Mouse (Mus musculus) limb, embryonic 14.5 days (tissue): ENCODE results near the gene Lztr1. TPM values are rescaled to one million over a fixed set of nuclear protein-coding genes. Genes with fewer than 3 reads are reported as not detected.

Source experiments
- ATAC-seq: fragments of 200-750 bp; cut with Nextera tagmentation; 2 replicates; pipeline ENCODE4 v1.8.0; 2017; ENCODE audit warnings: low read depth, moderate number of reproducible peaks, moderate TSS enrichment; ENCODE audit not compliant: low FRiP score
- DNase-seq: peaks from one replicate; pipeline ENCODE4 v3.0.0-alpha.2; 2015; ENCODE audit warnings: low spot score
- H3K27ac ChIP-seq: fragments of 300-500 bp; sonication (generic); replicated peaks from 2 replicates; pipeline ENCODE4 v1.5.1; 2014; ENCODE audit warnings: low read depth, mild to moderate bottlenecking, low read length, moderate library complexity, mixed read lengths
- H3K27me3 ChIP-seq: fragments of 300-500 bp; sonication (generic); 2 replicates; pipeline ENCODE4 v1.6.1; 2014; ENCODE audit warnings: low read length, mixed read lengths; ENCODE audit not compliant: control insufficient read depth, insufficient read depth
- H3K36me3 ChIP-seq: fragments of 300-500 bp; sonication (generic); 2 replicates; pipeline ENCODE4 v1.6.1; 2014; ENCODE audit warnings: mild to moderate bottlenecking, low read length, moderate library complexity, mixed read lengths; ENCODE audit not compliant: control insufficient read depth, insufficient read depth
- H3K4me1 ChIP-seq: fragments of 300-500 bp; sonication (generic); 2 replicates; pipeline ENCODE4 v1.6.1; 2014; ENCODE audit warnings: antibody characterized with exemption, low read length, mixed read lengths; ENCODE audit not compliant: control insufficient read depth, insufficient read depth
- H3K4me2 ChIP-seq: fragments of 300-500 bp; sonication (generic); replicated peaks from 2 replicates; pipeline ENCODE4 v1.6.1; 2014; ENCODE audit warnings: low read depth, mild to moderate bottlenecking, low read length, moderate library complexity; ENCODE audit not compliant: severe bottlenecking
- H3K4me3 ChIP-seq: fragments of 300-500 bp; sonication (generic); replicated peaks from 2 replicates; pipeline ENCODE4 v1.5.1; 2014; ENCODE audit warnings: low read length
- H3K9ac ChIP-seq: fragments of 300-500 bp; sonication (generic); 2 replicates; pipeline ENCODE4 v1.6.1; 2014; ENCODE audit warnings: mild to moderate bottlenecking, low read depth, low read length, moderate library complexity; ENCODE audit not compliant: severe bottlenecking
- H3K9me3 ChIP-seq: fragments of 300-500 bp; sonication (generic); 2 replicates; pipeline ENCODE4 v1.6.1; 2016; ENCODE audit warnings: low read length; ENCODE audit not compliant: control insufficient read depth
- POLR2A ChIP-seq: fragments of 200-500 bp; IDR thresholded peaks from 2 replicates; pipeline ENCODE4 v1.8.0; 2012; ENCODE audit warnings: inconsistent platforms, mild to moderate bottlenecking, moderate library complexity, borderline replicate concordance; ENCODE audit not compliant: insufficient read depth, insufficient read length; ENCODE audit errors: extremely low read depth
- WGBS: fragments of 180-500 bp; shearing (Covaris S2); extraction: QIAGEN DNeasy Blood & Tissue Kit; methylation state at CpG from one replicate; pipeline ENCODE4 v1.1.7; 2014; 5-methylcytosine and 5-hydroxymethylcytosine counted together
- polyA plus RNA-seq, 2 experiments: library from polyadenylated mRNA; depleted of rRNA in 1 of 2; stranded (reverse) in 1 of 2; unstranded in 1 of 2; fragments of >200 nt; fragmentation: Nextera tagmentation in 1 of 2; extraction: Ambion mirVana in 1 of 2; gene quantifications; 2 replicates each; pipeline versions ENCODE4 v1.2.1 to v1.2.3; 2012 to 2014

Lztr1 gene
- polyA plus RNA-seq, 2 experiments: 82.6 to 246 TPM

GRCm38 (mm10) chr16:17563580-17563979, 55.1 kb downstream of the Lztr1 start:
- DNase-seq: no peak

GRCm38 (mm10) chr16:17564221-17564620, 55.7 kb downstream of the Lztr1 start:
- H3K36me3 ChIP-seq: no peaks in the 10 kb centered on the region
- no peak overlapping the region for H3K27ac ChIP-seq
- DNase-seq (no peak), ATAC-seq (no peak)
- H3K9ac ChIP-seq: no peak overlapping the region
- no peak overlapping the region for H3K4me2 ChIP-seq
- H3K27me3 ChIP-seq: peaks cover 5% of the 10 kb centered on the region; the same call in 1 of the 2 replicates
- WGBS: 75% methylated on average over 2 of the region's 2 CpGs
- H3K4me3 ChIP-seq: no peak overlapping the region
- H3K4me1 ChIP-seq: peaks cover 13% of the 10 kb centered on the region; the same call in 1 of the 2 replicates
- H3K9me3 ChIP-seq: no peaks in the 10 kb centered on the region
- TF ChIP-seq POLR2A: no peak

More at GRCm38 (mm10) chr16:17563580-17563979, 55.1 kb downstream of the Lztr1 start:
- H3K4me2 ChIP-seq: no peak overlapping the region
- peaks cover 19% of the 10 kb centered on the region; the same call in 1 of the 2 replicates for H3K4me1 ChIP-seq
- no peak overlapping the region for H3K27ac ChIP-seq
- ATAC-seq: no peak
- H3K27me3 ChIP-seq: peaks cover 5% of the 10 kb centered on the region; the same call in 1 of the 2 replicates
- no peaks in the 10 kb centered on the region for H3K9me3 ChIP-seq
- no peak overlapping the region for H3K4me3 ChIP-seq
- WGBS: 4% methylated on average over 1 of the region's 1 CpGs
- no peaks in the 10 kb centered on the region for H3K36me3 ChIP-seq
- no peak overlapping the region for H3K9ac ChIP-seq
- no peak for TF ChIP-seq POLR2A

GRCm38 (mm10) chr16:17564771-17565170, 56.3 kb downstream of the Lztr1 start:
- 70% methylated on average over 3 of the region's 3 CpGs for WGBS
- Histone ChIP-seq H3K27me3 (peaks cover 5% of the 10 kb centered on the region; the same call in 1 of the 2 replicates), H3K4me2 (no peak overlapping the region)

GRCm38 (mm10) chr16:17566186-17566585, 57.7 kb downstream of the Lztr1 start:
- no peaks in the 10 kb centered on the region for H3K9me3 ChIP-seq
- no peak overlapping the region for H3K27ac ChIP-seq
- H3K4me3 ChIP-seq: no peak overlapping the region
- TF ChIP-seq POLR2A: no peak
- H3K27me3 ChIP-seq: peaks cover 5% of the 10 kb centered on the region; the same call in 1 of the 2 replicates
- no peak overlapping the region for H3K4me2 ChIP-seq
- WGBS: 21% methylated on average over 4 of the region's 4 CpGs
- DNase-seq: no peak
- peaks cover 9% of the 10 kb centered on the region; the same call in 1 of the 2 replicates for H3K4me1 ChIP-seq
- H3K9ac ChIP-seq: no peak overlapping the region
- no peak for ATAC-seq
- H3K36me3 ChIP-seq: no peaks in the 10 kb centered on the region

More at GRCm38 (mm10) chr16:17564771-17565170, 56.3 kb downstream of the Lztr1 start:
- TF ChIP-seq POLR2A: no peak
- Histone ChIP-seq H3K36me3 (no peaks in the 10 kb centered on the region), H3K27ac (no peak overlapping the region), H3K4me3 (no peak overlapping the region), H3K9me3 (no peaks in the 10 kb centered on the region), H3K4me1 (peaks cover 13% of the 10 kb centered on the region; the same call in 1 of the 2 replicates), H3K9ac (no peak overlapping the region)
- DNase-seq: no peak
- no peak for ATAC-seq

Other genes with a start within 250 kb of the Lztr1 start
- 23.8 and 28.2 TPM in 2 replicates for gene Tmem191c, start 232.6 kb upstream of the Lztr1 start, polyA plus RNA-seq (2012; rRNA removed)
- gene Tmem191c, start 232.6 kb upstream of the Lztr1 start, polyA plus RNA-seq (2014; fragmentation: Nextera tagmentation; extraction: Ambion mirVana): 7.5 and 8.2 TPM in 2 replicates
- 0.43 and 0.51 TPM in 2 replicates for gene Serpind1, start 177.3 kb upstream of the Lztr1 start, polyA plus RNA-seq (2012; rRNA removed)
- gene Serpind1, start 177.3 kb upstream of the Lztr1 start, polyA plus RNA-seq (2014; fragmentation: Nextera tagmentation; extraction: Ambion mirVana): 0.44 and 0.77 TPM in 2 replicates
- 9.0 and 9.7 TPM in 2 replicates for gene Snap29, start 102.7 kb upstream of the Lztr1 start, polyA plus RNA-seq (2012; rRNA removed)
- gene Snap29, start 102.7 kb upstream of the Lztr1 start, polyA plus RNA-seq (2014; fragmentation: Nextera tagmentation; extraction: Ambion mirVana): 6.6 and 7.8 TPM in 2 replicates
- gene Pi4ka, start 102.4 kb upstream of the Lztr1 start, polyA plus RNA-seq (2012; rRNA removed): 62.3 and 74.3 TPM in 2 replicates
- gene Pi4ka, start 102.4 kb upstream of the Lztr1 start, polyA plus RNA-seq (2014; fragmentation: Nextera tagmentation; extraction: Ambion mirVana): 36.5 and 37.5 TPM in 2 replicates
- 36.6 and 65.3 TPM in 2 replicates for gene Crkl, start 56.7 kb upstream of the Lztr1 start, polyA plus RNA-seq (2012; rRNA removed)
- gene Crkl, start 56.7 kb upstream of the Lztr1 start, polyA plus RNA-seq (2014; fragmentation: Nextera tagmentation; extraction: Ambion mirVana): 62.9 and 70.7 TPM in 2 replicates
- gene Aifm3, start 19.1 kb upstream of the Lztr1 start, polyA plus RNA-seq (2012; rRNA removed): 0.85 and 1.3 TPM in 2 replicates
- 0.48 and 0.55 TPM in 2 replicates for gene Aifm3, start 19.1 kb upstream of the Lztr1 start, polyA plus RNA-seq (2014; fragmentation: Nextera tagmentation; extraction: Ambion mirVana)
- gene Thap7, start 22.4 kb downstream of the Lztr1 start, polyA plus RNA-seq (2012; rRNA removed): 91.9 and 104 TPM in 2 replicates
- gene Thap7, start 22.4 kb downstream of the Lztr1 start, polyA plus RNA-seq (2014; fragmentation: Nextera tagmentation; extraction: Ambion mirVana): 60.0 and 63.2 TPM in 2 replicates
- 0.08 and 0.23 TPM in 2 replicates for gene Lrrc74b, start 52.6 kb downstream of the Lztr1 start, polyA plus RNA-seq (2012; rRNA removed)
- 0.29 TPM in 1 of 2 replicates, not detected in the other for gene Lrrc74b, start 52.6 kb downstream of the Lztr1 start, polyA plus RNA-seq (2014; fragmentation: Nextera tagmentation; extraction: Ambion mirVana)
- gene P2rx6, start 53.2 kb downstream of the Lztr1 start, polyA plus RNA-seq (2012; rRNA removed): 0.92 and 0.99 TPM in 2 replicates
- gene P2rx6, start 53.2 kb downstream of the Lztr1 start, polyA plus RNA-seq (2014; fragmentation: Nextera tagmentation; extraction: Ambion mirVana): 0.47 and 0.82 TPM in 2 replicates
- gene Slc7a4, start 74.5 kb downstream of the Lztr1 start, polyA plus RNA-seq (2012; rRNA removed): 7.7 and 14.2 TPM in 2 replicates
- gene Slc7a4, start 74.5 kb downstream of the Lztr1 start, polyA plus RNA-seq (2014; fragmentation: Nextera tagmentation; extraction: Ambion mirVana): 8.0 and 8.2 TPM in 2 replicates
- gene Smpd4, start 110.7 kb downstream of the Lztr1 start, polyA plus RNA-seq (2012; rRNA removed): 120 and 163 TPM in 2 replicates
- gene Smpd4, start 110.7 kb downstream of the Lztr1 start, polyA plus RNA-seq (2014; fragmentation: Nextera tagmentation; extraction: Ambion mirVana): 32.5 and 38.7 TPM in 2 replicates
- gene Ccdc74a, start 137.8 kb downstream of the Lztr1 start, polyA plus RNA-seq (2012; rRNA removed): 7.9 and 8.9 TPM in 2 replicates
- 6.5 and 7.0 TPM in 2 replicates for gene Ccdc74a, start 137.8 kb downstream of the Lztr1 start, polyA plus RNA-seq (2014; fragmentation: Nextera tagmentation; extraction: Ambion mirVana)
- 84.6 and 121 TPM in 2 replicates for gene Med15, start 224.2 kb downstream of the Lztr1 start, polyA plus RNA-seq (2012; rRNA removed)
- gene Med15, start 224.2 kb downstream of the Lztr1 start, polyA plus RNA-seq (2014; fragmentation: Nextera tagmentation; extraction: Ambion mirVana): 41.6 and 44.0 TPM in 2 replicates